Comparison of ENCODE assay signal across 8 mouse cellular contexts in the genomic region with DNA sequence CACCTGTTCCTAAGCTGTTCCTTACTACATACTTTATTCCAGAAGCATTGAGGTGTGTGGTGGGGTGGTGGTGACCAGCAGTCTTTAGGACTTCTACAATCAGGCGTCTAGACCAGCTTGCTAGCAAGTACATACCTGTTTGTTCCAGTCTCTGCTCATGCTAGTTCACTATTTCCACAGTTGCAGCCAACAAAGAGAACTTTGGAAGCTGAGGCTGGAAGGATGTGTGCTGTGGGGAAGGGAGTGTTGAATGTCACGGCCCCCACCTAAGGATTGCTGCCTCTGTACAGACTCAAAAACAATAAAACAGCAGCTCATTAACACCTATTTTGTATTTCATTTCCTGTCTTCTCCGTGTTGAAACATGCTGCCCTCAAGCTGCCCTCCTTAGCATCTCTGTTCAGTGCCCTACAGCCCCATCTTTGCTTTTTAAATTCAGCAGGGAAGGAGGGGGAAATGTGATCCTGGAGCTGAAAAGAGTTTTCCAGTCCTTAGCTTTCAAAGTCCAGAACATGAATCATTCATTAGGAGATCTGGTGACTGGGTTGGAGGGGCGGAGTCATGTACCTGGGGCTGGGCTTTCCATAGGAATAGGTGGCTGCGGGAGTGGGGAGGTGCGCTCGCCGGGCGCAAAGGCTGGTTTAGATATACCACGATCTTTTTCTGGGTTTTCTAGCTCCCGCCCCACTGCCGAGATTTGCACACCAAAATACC. TPM values are rescaled to one million over a fixed set of nuclear protein-coding genes. Genes with fewer than 3 reads are reported as not detected.
A peak's percentile ranks its signal among the peaks of the same experiment; 100 is the strongest.
DNase-seq lines count a peak whose midpoint lies in the region; ATAC-seq and TF ChIP-seq lines count a peak whose summit lies in the region.

No protein-coding gene starts in this region.

- H3K27me3 ChIP-seq in heart, embryonic 15.5 days = no peaks in the 10 kb centered on the region
- H3K27me3 ChIP-seq in lung, postnatal 0 days (replicated peaks; ENCODE audit: insufficient read depth, low read length) = no peaks in the 10 kb centered on the region
- H3K27me3 ChIP-seq in stomach, embryonic 15.5 days (replicated peaks) = no peaks in the 10 kb centered on the region

- peak overlapping the region; percentile 95 for H3K4me2 ChIP-seq in heart, embryonic 15.5 days
- H3K4me2 ChIP-seq in lung, postnatal 0 days (replicated peaks; ENCODE audit: low read depth, low read length) = peak overlapping the region; percentile 88
- H3K4me2 ChIP-seq in stomach, embryonic 15.5 days = peak overlapping the region; percentile 92

- H3K27ac ChIP-seq in heart, embryonic 15.5 days = peak overlapping the region; percentile 84
- H3K27ac ChIP-seq in lung, postnatal 0 days (ENCODE audit: low read length) = peak overlapping the region; percentile 63
- peak overlapping the region; percentile 85 for H3K27ac ChIP-seq in stomach, embryonic 15.5 days

- peak overlapping the region; percentile 70 for H3K9ac ChIP-seq in heart, embryonic 15.5 days
- H3K9ac ChIP-seq in lung, postnatal 0 days (replicated peaks; ENCODE audit: low read depth) = peak overlapping the region; percentile 44
- H3K9ac ChIP-seq in stomach, embryonic 15.5 days = peak overlapping the region; percentile 41; the same call in 1 of the 2 replicates

- no peaks in the 10 kb centered on the region for H3K9me3 ChIP-seq in heart, embryonic 15.5 days (replicated peaks)
- H3K9me3 ChIP-seq in lung, postnatal 0 days (ENCODE audit: low read length) = no peaks in the 10 kb centered on the region
- H3K9me3 ChIP-seq in stomach, embryonic 15.5 days = no peaks in the 10 kb centered on the region

- no peak for TF ChIP-seq CTCF in lung, postnatal 0 days (IDR thresholded peaks at IDR 0.05)

- peak; percentile 40 for DNase-seq in CD4-positive, CD25-positive, alpha-beta regulatory T cell, adult 2 months (ENCODE audit: low read depth, low spot score)
- peak; percentile 93 for DNase-seq in NIH3T3 (ENCODE audit: low read depth)
- DNase-seq in embryo, embryonic 11 days = peak; percentile 81
- peak; percentile 88 for DNase-seq in kidney, postnatal 10 days
- DNase-seq in lung, postnatal 0 days (ENCODE audit: low spot score) = peak; percentile 88

- H3K36me3 ChIP-seq in heart, embryonic 15.5 days = peaks cover 5% of the 10 kb centered on the region; the same call in 1 of the 2 replicates
- no peaks in the 10 kb centered on the region for H3K36me3 ChIP-seq in lung, postnatal 0 days (ENCODE audit: insufficient read depth, low read length)
- H3K36me3 ChIP-seq in stomach, embryonic 15.5 days = no peaks in the 10 kb centered on the region

- ATAC-seq in heart, embryonic 15.5 days (replicated peaks; ENCODE audit: insufficient number of reproducible peaks, insufficient read depth, low FRiP score, low read depth) = peak; percentile 57; the same call in 1 of the 2 replicates
- peak; percentile 71 for ATAC-seq in lung, postnatal 0 days
- ATAC-seq in stomach, embryonic 15.5 days (ENCODE audit: insufficient read depth, low FRiP score, low read depth) = peak; percentile 78
- ATAC-seq in monocyte, adult 5-6 weeks (replicated peaks; ENCODE audit: insufficient number of reproducible peaks, low FRiP score, low TSS enrichment, poor library complexity, severe bottlenecking) = no peak

- TF ChIP-seq EP300 in lung, postnatal 0 days (IDR thresholded peaks at IDR 0.05) = no peak

- peaks cover 32% of the 10 kb centered on the region for H3K4me1 ChIP-seq in heart, embryonic 15.5 days (replicated peaks)
- H3K4me1 ChIP-seq in lung, postnatal 0 days (ENCODE audit: insufficient read depth, low read depth, low read length) = peaks cover 16% of the 10 kb centered on the region; the same call in 1 of the 2 replicates
- H3K4me1 ChIP-seq in stomach, embryonic 15.5 days = peaks cover 13% of the 10 kb centered on the region

- peak overlapping the region; percentile 56 for H3K4me3 ChIP-seq in heart, embryonic 15.5 days
- peak overlapping the region; percentile 43 for H3K4me3 ChIP-seq in lung, postnatal 0 days (ENCODE audit: low read depth, low read length)
- peak overlapping the region; percentile 54 for H3K4me3 ChIP-seq in stomach, embryonic 15.5 days (replicated peaks)

- WGBS in heart, embryonic 15.5 days = 2% methylated on average over 12 of the region's 12 CpGs
- 2% methylated on average over 12 of the region's 12 CpGs for WGBS in lung, postnatal 0 days
- under 1% methylated on average over 12 of the region's 12 CpGs for WGBS in stomach, embryonic 15.5 days

RNA-seq across cellular contexts. Expression of a gene that starts 0.8 kb away (rescaled TPM):
- 8.5 and 11.2 TPM in 2 replicates for polyA plus RNA-seq in heart, embryonic 15.5 days (2015; fragmentation: Nextera tagmentation; extraction: Ambion mirVana)
- polyA plus RNA-seq in lung, postnatal 0 days (2015; fragmentation: Nextera tagmentation; extraction: Ambion mirVana) = 7.5 and 11.3 TPM in 2 replicates
- 13.7 and 15.0 TPM in 2 replicates for polyA plus RNA-seq in stomach, embryonic 15.5 days (2015; fragmentation: Nextera tagmentation; extraction: Ambion mirVana)
- 0.43 to 2.4 TPM in 2 of 3 replicates, not detected in the other for total RNA-seq in monocyte, adult 5-6 weeks (2017)

RNA-seq across cellular contexts. Expression of a gene that starts 11.2 kb away (rescaled TPM):
- polyA plus RNA-seq in heart, embryonic 15.5 days (2015; fragmentation: Nextera tagmentation; extraction: Ambion mirVana) = 71.2 and 96.8 TPM in 2 replicates
- 64.4 and 68.4 TPM in 2 replicates for polyA plus RNA-seq in lung, postnatal 0 days (2015; fragmentation: Nextera tagmentation; extraction: Ambion mirVana)
- polyA plus RNA-seq in stomach, embryonic 15.5 days (2015; fragmentation: Nextera tagmentation; extraction: Ambion mirVana) = 135 and 139 TPM in 2 replicates
- total RNA-seq in monocyte, adult 5-6 weeks (2017) = 4.0 to 14.2 TPM (median 7.5 TPM) in 3 replicates

RNA-seq across cellular contexts. Expression of a gene that starts 20.0 kb away (rescaled TPM):
- 12.9 and 13.6 TPM in 2 replicates for polyA plus RNA-seq in heart, embryonic 15.5 days (2015; fragmentation: Nextera tagmentation; extraction: Ambion mirVana)
- polyA plus RNA-seq in lung, postnatal 0 days (2015; fragmentation: Nextera tagmentation; extraction: Ambion mirVana) = 1.9 and 2.2 TPM in 2 replicates
- polyA plus RNA-seq in stomach, embryonic 15.5 days (2015; fragmentation: Nextera tagmentation; extraction: Ambion mirVana) = 5.7 and 6.4 TPM in 2 replicates
- 0.21 to 0.29 TPM in 2 of 3 replicates, not detected in the other for total RNA-seq in monocyte, adult 5-6 weeks (2017)

RNA-seq across cellular contexts. Expression of a gene that starts 56.6 kb away (rescaled TPM):
- 20.1 and 24.5 TPM in 2 replicates for polyA plus RNA-seq in heart, embryonic 15.5 days (2015; fragmentation: Nextera tagmentation; extraction: Ambion mirVana)
- 30.2 and 30.6 TPM in 2 replicates for polyA plus RNA-seq in lung, postnatal 0 days (2015; fragmentation: Nextera tagmentation; extraction: Ambion mirVana)
- 20.0 and 22.3 TPM in 2 replicates for polyA plus RNA-seq in stomach, embryonic 15.5 days (2015; fragmentation: Nextera tagmentation; extraction: Ambion mirVana)
- 12.5 to 26.2 TPM (median 17.1 TPM) in 3 replicates for total RNA-seq in monocyte, adult 5-6 weeks (2017)

RNA-seq across cellular contexts. Expression of a gene that starts 58.5 kb away (rescaled TPM):
- 40.7 and 40.8 TPM in 2 replicates for polyA plus RNA-seq in heart, embryonic 15.5 days (2015; fragmentation: Nextera tagmentation; extraction: Ambion mirVana)
- 50.1 and 51.1 TPM in 2 replicates for polyA plus RNA-seq in lung, postnatal 0 days (2015; fragmentation: Nextera tagmentation; extraction: Ambion mirVana)
- polyA plus RNA-seq in stomach, embryonic 15.5 days (2015; fragmentation: Nextera tagmentation; extraction: Ambion mirVana) = 54.8 and 55.0 TPM in 2 replicates
- total RNA-seq in monocyte, adult 5-6 weeks (2017) = 3.9 to 8.1 TPM (median 6.9 TPM) in 3 replicates

Comparison
In these comparisons a context has a peak if more than half of its experiments do, and no peak if none do; other contexts are left out.
1. DNase-seq: peak in every context shown above with its lines; median percentile 93 in NIH3T3; 88 in kidney, postnatal 10 days; 88 in lung, postnatal 0 days; 81 in embryo, embryonic 11 days; 40 in CD4-positive, CD25-positive, alpha-beta regulatory T cell, adult 2 months.